Mouse (Mus musculus) heart, adult 2 months (tissue): ENCODE measurements at regions not wholly inside any gene's neighbourhood (a gene's known extent, or its start where the extent isn't known, plus 50 kb on each side); places are given as distances from the start of the nearest gene placed in this dataset.

ENCODE experiments used
- DNase-seq, 2 experiments: peaks; one replicate each; pipeline ENCODE4 v3.0.0; 2021
- H3K27ac ChIP-seq: fragments of 200-600 bp; 2 replicates; pipeline ENCODE4 v1.8.1; 2022
- H3K27me3 ChIP-seq: fragments of 200-500 bp; 2 replicates; pipeline ENCODE4 v1.6.1; 2012; ENCODE audit warnings: mild to moderate bottlenecking, low read length, inconsistent platforms, mixed read lengths; ENCODE audit not compliant: control insufficient read depth, insufficient read depth
- H3K36me3 ChIP-seq: fragments of 200-500 bp; 2 replicates; pipeline ENCODE4 v1.6.1; 2012; ENCODE audit warnings: low read length, inconsistent platforms; ENCODE audit not compliant: control insufficient read depth, insufficient read depth
- H3K4me1 ChIP-seq: fragments of 200-500 bp; 2 replicates; pipeline ENCODE4 v1.6.1; 2011; ENCODE audit warnings: low read length; ENCODE audit not compliant: control insufficient read depth, insufficient read depth
- H3K4me3 ChIP-seq: fragments of 200-600 bp; 2 replicates; pipeline ENCODE4 v1.8.1; 2022
- H3K79me2 ChIP-seq: fragments of 200-500 bp; replicated peaks from 2 replicates; pipeline ENCODE4 v1.6.1; 2012; ENCODE audit warnings: mild to moderate bottlenecking, inconsistent platforms, low read length, moderate library complexity, mixed read lengths; ENCODE audit not compliant: control insufficient read depth, insufficient read depth
- H3K9ac ChIP-seq: fragments of 200-500 bp; 2 replicates; pipeline ENCODE4 v1.6.1; 2012; ENCODE audit warnings: low read depth, mild to moderate bottlenecking, control low read depth, inconsistent platforms, low read length, mixed read lengths
- CTCF ChIP-seq: fragments of 200-600 bp; IDR thresholded peaks from 2 replicates; pipeline ENCODE4 v1.8.1; 2022; ENCODE audit warnings: antibody characterized with exemption, mild to moderate bottlenecking, moderate library complexity
- EP300 ChIP-seq: fragments of 200-500 bp; IDR thresholded peaks from 2 replicates; pipeline ENCODE4 v1.6.1; 2011; ENCODE audit warnings: low read depth, low read length, control low read depth; ENCODE audit not compliant: insufficient read depth
- POLR2A ChIP-seq: fragments of 200-500 bp; IDR thresholded peaks from 2 replicates; pipeline ENCODE4 v1.6.1; 2011; ENCODE audit warnings: mild to moderate bottlenecking, low read depth, low read length, control low read depth; ENCODE audit not compliant: insufficient read depth
- WGBS: fragments of 180-500 bp; shearing (Covaris S2); methylation state at CpG from one replicate; pipeline ENCODE4 v1.1.7; 2018; 5-methylcytosine and 5-hydroxymethylcytosine counted together
- intact Hi-C: fragments of 180-260 bp; cut with DNase I; formaldehyde crosslinking; loops from one replicate; pipeline ENCODE4 v1.15.1; 2025

DNA sequence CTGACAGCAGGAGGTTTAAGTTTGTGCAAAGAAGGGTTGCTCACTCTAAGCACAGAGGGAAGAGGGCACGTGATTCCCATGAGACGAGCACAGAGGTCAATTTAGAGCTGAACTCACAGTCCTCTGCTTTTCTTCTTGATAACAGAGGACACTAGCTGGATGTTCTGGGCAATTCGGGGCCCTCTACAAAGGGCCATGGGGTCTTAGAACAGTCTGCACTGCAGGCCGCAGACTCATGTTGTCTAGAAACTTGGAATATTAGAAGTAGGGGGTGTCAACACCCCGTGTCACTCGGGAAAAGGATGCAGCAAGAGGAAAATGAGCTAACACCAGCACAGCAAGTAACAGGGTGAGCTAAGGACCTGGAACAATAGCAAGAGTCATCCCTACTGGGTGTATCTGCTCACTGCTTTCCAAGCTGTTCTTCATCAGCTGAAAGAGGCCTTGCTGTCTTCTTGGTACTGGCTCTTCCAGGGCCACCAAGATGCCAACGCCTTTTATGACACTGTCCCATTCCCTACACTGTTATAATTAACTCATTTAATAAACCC is 58.5 kb upstream of the Gm45716 start:
- Histone ChIP-seq H3K36me3 (peaks cover 18% of the 10 kb centered on the region), H3K4me3 (no peak overlapping the region), H3K4me1 (peaks cover 16% of the 10 kb centered on the region), H3K79me2 (no peaks in the 10 kb centered on the region), H3K27ac (peak overlapping the region; percentile 82), H3K27me3 (no peaks in the 10 kb centered on the region), H3K9ac (0 out of 2 replicates have a peak overlapping the region, but pooled peaks have one; percentile 9)
- no peak for TF ChIP-seq EP300
- TF ChIP-seq CTCF: no peak
- no peak for TF ChIP-seq POLR2A
- DNase-seq: peak in 1 of 2 experiments; percentile 35
- 47% methylated on average over 7 of the region's 7 CpGs for WGBS
- intact Hi-C loops: no loop called here

DNA sequence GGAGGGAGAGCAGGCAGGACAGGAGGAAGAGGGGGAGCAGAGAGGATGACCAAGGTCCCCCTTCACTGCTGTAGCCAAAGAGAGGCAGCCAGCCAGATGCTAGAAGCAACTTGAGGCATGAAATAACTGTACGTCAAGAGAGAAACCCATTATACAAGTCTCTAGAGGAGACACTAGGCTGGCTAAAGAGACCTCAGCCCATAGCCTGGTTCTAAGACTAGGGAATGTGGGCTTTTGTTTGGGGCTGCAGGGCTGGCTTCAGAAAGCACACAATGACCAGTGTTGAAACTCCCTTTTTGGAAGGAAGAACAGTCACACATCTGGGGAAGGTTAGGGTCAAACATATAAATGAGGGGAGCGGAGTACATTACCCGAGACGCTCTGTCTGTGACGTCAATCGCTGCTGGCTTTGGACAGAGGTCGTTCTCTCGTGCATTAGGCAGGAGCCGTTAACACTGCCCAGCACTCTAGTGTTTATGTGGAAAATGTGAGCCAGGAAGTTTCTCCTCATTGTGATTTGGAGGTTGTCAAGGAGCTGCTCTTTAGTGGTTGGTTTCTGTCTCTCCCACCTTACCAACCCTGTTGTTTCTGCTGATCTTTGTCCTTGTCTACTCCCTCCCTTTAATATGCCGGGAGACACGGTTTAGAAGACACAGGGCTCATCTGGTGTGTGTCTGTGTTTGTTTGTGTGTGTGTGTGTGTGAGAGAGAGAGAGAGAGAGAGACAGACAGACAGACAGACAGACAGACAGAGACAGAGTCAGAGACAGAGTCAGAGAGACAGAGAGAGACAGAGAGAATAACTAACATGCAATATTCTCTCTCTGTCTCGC is 57.5 kb upstream of the Gm45716 start:
- peak; percentile 56 for TF ChIP-seq POLR2A
- TF ChIP-seq CTCF: no peak
- TF ChIP-seq EP300: no peak
- no peaks in the 10 kb centered on the region for H3K27me3 ChIP-seq
- H3K36me3 ChIP-seq: peaks cover 16% of the 10 kb centered on the region
- H3K4me1 ChIP-seq: peaks cover 16% of the 10 kb centered on the region
- DNase-seq: peak; percentile 49 to 58
- peak overlapping the region; percentile 57 for H3K9ac ChIP-seq
- peak overlapping the region; percentile 82 for H3K27ac ChIP-seq
- H3K79me2 ChIP-seq: no peaks in the 10 kb centered on the region
- 14% methylated on average over 12 of the region's 12 CpGs for WGBS
- peak overlapping the region; percentile 17; the same call in 1 of the 2 replicates for H3K4me3 ChIP-seq
- intact Hi-C loops: loop anchor here (5.0 kb wide), 1 partner anchor 37 kb away; no protein-coding TSS in a partner anchor

DNA sequence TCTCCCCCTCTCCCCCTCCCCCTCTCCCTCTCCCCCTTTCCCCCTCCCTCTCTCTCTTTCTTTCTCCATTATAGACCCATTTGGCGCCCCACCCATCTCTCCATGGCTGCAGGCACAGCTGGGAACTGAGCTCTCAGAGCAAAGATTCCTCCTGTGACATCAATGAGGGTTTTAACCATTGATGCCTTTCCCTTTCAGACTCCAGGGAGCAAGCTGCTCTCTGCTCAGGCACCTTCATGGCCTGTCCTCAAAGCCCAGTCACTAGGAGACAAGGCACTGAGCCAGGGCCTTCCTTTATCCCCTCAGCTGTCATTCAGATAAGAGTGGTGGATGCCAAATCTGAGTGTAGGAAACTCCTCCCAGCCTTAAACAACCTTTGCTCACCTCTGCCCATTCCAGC is 56.8 kb upstream of the Gm45716 start:
- Histone ChIP-seq H3K4me1 (peaks cover 16% of the 10 kb centered on the region), H3K27ac (peak overlapping the region; percentile 82), H3K27me3 (no peaks in the 10 kb centered on the region), H3K9ac (no peak overlapping the region), H3K36me3 (peaks cover 16% of the 10 kb centered on the region), H3K79me2 (no peaks in the 10 kb centered on the region), H3K4me3 (no peak overlapping the region)
- peak; percentile 62 to 82 for DNase-seq
- TF ChIP-seq CTCF: no peak
- peak; percentile 88 for TF ChIP-seq EP300
- TF ChIP-seq POLR2A: peak; percentile 66
- intact Hi-C loops: loop anchor here (5.0 kb wide), 1 partner anchor 37 kb away; no protein-coding TSS in a partner anchor
- WGBS: 33% methylated on average over 1 of the region's 1 CpGs

DNA sequence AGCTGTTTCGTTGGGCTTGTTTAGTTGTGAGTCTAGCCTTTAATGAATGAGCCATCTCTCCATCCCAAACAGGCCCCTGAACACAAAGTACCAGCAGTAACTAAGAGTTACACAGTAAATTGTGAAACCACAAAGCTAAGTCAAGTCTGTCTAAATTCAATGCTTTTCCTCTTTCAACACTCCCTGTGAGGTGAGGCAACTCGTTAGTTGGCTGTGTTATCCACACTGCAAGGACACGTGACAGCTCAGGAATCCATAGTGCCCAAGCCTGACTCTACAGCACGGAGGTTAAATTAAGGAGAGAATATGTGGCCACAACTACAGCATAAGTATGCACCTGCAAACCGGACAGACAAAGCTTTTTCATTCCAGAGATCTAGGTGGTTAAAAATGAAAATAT is 54.9 kb upstream of the Gm45716 start:
- WGBS: 57% methylated on average over 5 of the region's 5 CpGs

DNA sequence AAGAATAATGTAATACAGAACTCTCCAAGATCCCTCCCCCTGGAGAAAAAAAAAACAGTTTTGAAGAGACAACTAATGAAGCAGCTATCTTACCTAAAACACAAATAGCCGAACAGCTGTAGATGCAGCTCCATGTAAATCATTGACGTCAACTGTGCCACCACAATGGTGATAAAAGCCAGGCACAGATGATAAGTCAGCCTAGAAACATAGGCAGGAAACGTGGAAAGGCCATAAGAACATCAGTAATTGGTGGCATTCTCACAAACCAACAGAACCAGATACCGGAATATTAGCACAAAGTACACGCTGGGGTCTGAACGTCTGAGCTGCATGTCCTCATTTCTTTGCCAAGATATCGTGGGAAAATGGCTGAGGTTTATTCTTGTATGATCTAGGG is 51.2 kb upstream of the Gm45716 start:
- Histone ChIP-seq H3K79me2 (no peaks in the 10 kb centered on the region), H3K4me1 (peaks cover 1% of the 10 kb centered on the region), H3K36me3 (peaks cover 2% of the 10 kb centered on the region), H3K27ac (no peak overlapping the region), H3K4me3 (no peak overlapping the region), H3K27me3 (no peaks in the 10 kb centered on the region), H3K9ac (no peak overlapping the region)
- no peak for DNase-seq
- intact Hi-C loops: no loop called here
- 82% methylated on average over 7 of the region's 7 CpGs for WGBS
- TF ChIP-seq CTCF (no peak), POLR2A (no peak)

More for the DNA sequence above, 54.9 kb upstream of the Gm45716 start:
- DNase-seq: peak in 1 of 2 experiments; percentile 23
- intact Hi-C loops: loop anchor here (5.0 kb wide), 1 partner anchor 35 kb away; no protein-coding TSS in a partner anchor
- no peaks in the 10 kb centered on the region for H3K79me2 ChIP-seq
- TF ChIP-seq CTCF: no peak
- no peak for TF ChIP-seq EP300
- TF ChIP-seq POLR2A: no peak
- H3K36me3 ChIP-seq: peaks cover 13% of the 10 kb centered on the region
- no peak overlapping the region for H3K9ac ChIP-seq
- no peak overlapping the region for H3K4me3 ChIP-seq
- no peaks in the 10 kb centered on the region for H3K27me3 ChIP-seq
- peaks cover 16% of the 10 kb centered on the region for H3K4me1 ChIP-seq
- H3K27ac ChIP-seq: no peak overlapping the region; the same call in 1 of the 2 replicates
